Mouse (Mus musculus) lung, embryonic 16.5 days (tissue): ENCODE data around the gene Brk1. TPM values are rescaled to one million over a fixed set of nuclear protein-coding genes. Genes with fewer than 3 reads are reported as not detected.

ENCODE experiments used
- ATAC-seq: fragments of 200-750 bp; cut with Nextera tagmentation; 2 replicates; pipeline ENCODE4 v1.8.0; 2017; ENCODE audit warnings: low read depth, mild to moderate bottlenecking, moderate library complexity
- H3K27ac ChIP-seq: fragments of 300-500 bp; sonication (generic); 2 replicates; pipeline ENCODE4 v1.5.1; 2014; ENCODE audit warnings: mild to moderate bottlenecking, control low read depth, low read length
- H3K27me3 ChIP-seq: fragments of 300-500 bp; sonication (generic); 2 replicates; pipeline ENCODE4 v1.6.1; 2014; ENCODE audit warnings: low read depth, low read length, mixed read lengths; ENCODE audit not compliant: control insufficient read depth, insufficient read depth
- H3K36me3 ChIP-seq: fragments of 300-500 bp; sonication (generic); 2 replicates; pipeline ENCODE4 v1.6.1; 2014; ENCODE audit warnings: low read length; ENCODE audit not compliant: control insufficient read depth, insufficient read depth
- H3K4me1 ChIP-seq: fragments of 300-500 bp; sonication (generic); replicated peaks from 2 replicates; pipeline ENCODE4 v1.6.1; 2014; ENCODE audit warnings: low read length, mixed read lengths; ENCODE audit not compliant: control insufficient read depth, insufficient read depth
- H3K4me2 ChIP-seq: fragments of 300-500 bp; sonication (generic); 2 replicates; pipeline ENCODE4 v1.6.1; 2014; ENCODE audit warnings: low read depth, low read length, control low read depth
- H3K4me3 ChIP-seq: fragments of 300-500 bp; sonication (generic); 2 replicates; pipeline ENCODE4 v1.5.1; 2014; ENCODE audit warnings: mild to moderate bottlenecking, low read length, control low read depth
- H3K9ac ChIP-seq: fragments of 300-500 bp; sonication (generic); 2 replicates; pipeline ENCODE4 v1.6.1; 2014; ENCODE audit warnings: low read length, control low read depth
- H3K9me3 ChIP-seq: fragments of 300-500 bp; sonication (generic); 2 replicates; pipeline ENCODE4 v1.6.1; 2016; ENCODE audit warnings: low read length; ENCODE audit not compliant: control insufficient read depth
- WGBS: fragments of 180-500 bp; shearing (Covaris S2); extraction: QIAGEN DNeasy Blood & Tissue Kit; methylation state at CpG from one replicate; pipeline ENCODE4 v1.1.7; 2014; 5-methylcytosine and 5-hydroxymethylcytosine counted together
- polyA plus RNA-seq: library from polyadenylated mRNA; unstranded; fragments of >200 nt; fragmentation: Nextera tagmentation; extraction: Ambion mirVana; gene quantifications from 2 replicates; pipeline ENCODE4 v1.2.1, GENCODE M21; 2015

Gene Brk1
- polyA plus RNA-seq, 1 experiment from 2014 or later, result 218 TPM

GRCm38 (mm10) chr6:113661353-113662241 is 57.0 kb downstream of the Brk1 start:
- H3K36me3 ChIP-seq, result no peaks in the 10 kb centered on the region
- H3K9ac ChIP-seq, result no peak overlapping the region
- no peaks in the 10 kb centered on the region for H3K9me3 ChIP-seq
- H3K27me3 ChIP-seq, result no peaks in the 10 kb centered on the region
- no peak overlapping the region for H3K4me3 ChIP-seq
- peaks cover 5% of the 10 kb centered on the region for H3K4me1 ChIP-seq
- no peak overlapping the region for H3K27ac ChIP-seq
- WGBS, result 48% methylated on average over 12 of the region's 12 CpGs
- H3K4me2 ChIP-seq, result no peak overlapping the region
- no peak for ATAC-seq

- Histone ChIP-seq H3K4me3 (no peak overlapping the region), H3K4me2 (no peak overlapping the region), H3K27me3 (no peaks in the 10 kb centered on the region), H3K27ac (no peak overlapping the region), H3K9me3 (no peaks in the 10 kb centered on the region), H3K36me3 (no peaks in the 10 kb centered on the region), H3K4me1 (peaks cover 5% of the 10 kb centered on the region), H3K9ac (no peak overlapping the region)
- no peak for ATAC-seq
- WGBS, result 88% methylated on average over 8 of the region's 8 CpGs
Measured at GRCm38 (mm10) chr6:113662964-113663700, 58.6 kb downstream of the Brk1 start.

GRCm38 (mm10) chr6:113664305-113664704 is 59.7 kb downstream of the Brk1 start:
- ATAC-seq, result no peak
- Histone ChIP-seq H3K9ac (no peak overlapping the region), H3K4me3 (no peak overlapping the region), H3K4me2 (no peak overlapping the region), H3K27ac (no peak overlapping the region), H3K27me3 (no peaks in the 10 kb centered on the region), H3K36me3 (no peaks in the 10 kb centered on the region), H3K9me3 (no peaks in the 10 kb centered on the region), H3K4me1 (peaks cover 9% of the 10 kb centered on the region)
- WGBS, result 77% methylated on average over 7 of the region's 7 CpGs

Other genes with a start within 250 kb of the Brk1 start
- gene Tada3, start 226.9 kb upstream of the Brk1 start, polyA plus RNA-seq, result 52.6 and 54.3 TPM in 2 replicates
- gene Arpc4, start 226.7 kb upstream of the Brk1 start, polyA plus RNA-seq, result 384 and 398 TPM in 2 replicates
- gene Ttll3, start 215.5 kb upstream of the Brk1 start, polyA plus RNA-seq, result 4.8 and 7.3 TPM in 2 replicates
- gene Rpusd3, start 185.4 kb upstream of the Brk1 start, polyA plus RNA-seq, result 18.0 and 21.5 TPM in 2 replicates
- 0.49 TPM in 1 of 2 replicates, not detected in the other for gene Cidec, start 169.0 kb upstream of the Brk1 start, polyA plus RNA-seq
- 72.7 and 74.0 TPM in 2 replicates for gene Jagn1, start 162.2 kb upstream of the Brk1 start, polyA plus RNA-seq
- 25.8 and 28.2 TPM in 2 replicates for gene Il17re, start 146.3 kb upstream of the Brk1 start, polyA plus RNA-seq
- 26.7 and 28.3 TPM in 2 replicates for gene Il17rc, start 133.3 kb upstream of the Brk1 start, polyA plus RNA-seq
- gene Creld1, start 121.5 kb upstream of the Brk1 start, polyA plus RNA-seq, result 32.5 and 37.7 TPM in 2 replicates
- 0.11 and 0.19 TPM in 2 replicates for gene Prrt3, start 102.8 kb upstream of the Brk1 start, polyA plus RNA-seq
- 108 and 110 TPM in 2 replicates for gene Emc3, start 73.1 kb upstream of the Brk1 start, polyA plus RNA-seq
- gene Fancd2, start 73.1 kb upstream of the Brk1 start, polyA plus RNA-seq, result 12.9 and 13.0 TPM in 2 replicates
- gene Fancd2os, start 4.1 kb upstream of the Brk1 start, polyA plus RNA-seq, result 0.15 and 0.21 TPM in 2 replicates
- 36.1 and 38.7 TPM in 2 replicates for gene Vhl, start 19.2 kb downstream of the Brk1 start, polyA plus RNA-seq
- gene Irak2, start 33.7 kb downstream of the Brk1 start, polyA plus RNA-seq, result 6.3 and 7.4 TPM in 2 replicates
- gene Tatdn2, start 92.3 kb downstream of the Brk1 start, polyA plus RNA-seq, result 0.46 and 0.60 TPM in 2 replicates
- gene Ghrl, start 115.1 kb downstream of the Brk1 start, polyA plus RNA-seq, result not detected in 2 replicates
- gene Sec13, start 136.0 kb downstream of the Brk1 start, polyA plus RNA-seq, result 239 and 242 TPM in 2 replicates